15 mouse cellular contexts compared by ENCODE assay signal in genomic region chr1:42707611-42708130, GRCm38 (mm10). TPM values are rescaled to one million over a fixed set of nuclear protein-coding genes. Genes with fewer than 3 reads are reported as not detected.
A peak's percentile ranks its signal among the peaks of the same experiment; 100 is the strongest.
DNase-seq lines count a peak whose midpoint lies in the region; ATAC-seq and TF ChIP-seq lines count a peak whose summit lies in the region.
"Had no signal": no experiment of that assay in that cellular context is flagged by ENCODE, and none has a peak within 500 bp of the region (broad histone marks: within the 10 kb centered on the region; RNA-seq: fewer than 3 reads in every experiment).

No protein-coding gene starts in this region.

- DNase-seq in kidney, adult 2 months: peak; percentile 35
- DNase-seq in kidney, adult 8-10 months: no peak
- no peak for DNase-seq in forebrain, embryonic 10.5 days (ENCODE audit: extremely low spot score, low spot score)
- no peak for DNase-seq in left cerebral cortex, postnatal 10 days (ENCODE audit: extremely low spot score in 1 of 2, low spot score in 2 of 2)
- DNase-seq in frontal cortex, postnatal 10 days (ENCODE audit: low spot score in 2 of 2): no peak
- DNase-seq: B cell, adult 2 months; cerebellum, adult 11-12 months; heart, adult 2 months; heart, postnatal 10 days; kidney, adult 11 months; liver; right cerebral cortex, postnatal 4 days had no signal

- peaks cover 2% of the 10 kb centered on the region; the same call in 1 of the 2 replicates for H3K27me3 ChIP-seq in kidney, adult 2 months (replicated peaks; ENCODE audit: control insufficient read depth, insufficient read depth, low read length)
- peaks cover 99% of the 10 kb centered on the region for H3K27me3 ChIP-seq in forebrain, embryonic 10.5 days (ENCODE audit: poor library complexity, severe bottlenecking)
- H3K27me3 ChIP-seq in hindbrain, embryonic 13.5 days: peaks cover 29% of the 10 kb centered on the region; the same call in 1 of the 2 replicates
- H3K27me3 ChIP-seq in midbrain, embryonic 15.5 days (replicated peaks): no peaks in the 10 kb centered on the region

- H3K9me3 ChIP-seq in forebrain, embryonic 10.5 days: no peaks in the 10 kb centered on the region
- H3K9me3 ChIP-seq in hindbrain, embryonic 13.5 days: no peaks in the 10 kb centered on the region
- no peaks in the 10 kb centered on the region for H3K9me3 ChIP-seq in midbrain, embryonic 15.5 days

- peak overlapping the region; percentile 67 for H3K27ac ChIP-seq in kidney, adult 2 months (ENCODE audit: insufficient read depth, low read depth, low read length)
- H3K27ac ChIP-seq in forebrain, embryonic 10.5 days: peak overlapping the region; percentile 13; the same call in 1 of the 2 replicates
- peak overlapping the region; percentile 63 for H3K27ac ChIP-seq in hindbrain, embryonic 13.5 days
- H3K27ac ChIP-seq in midbrain, embryonic 15.5 days: peak overlapping the region; percentile 45; the same call in 1 of the 2 replicates
- H3K27ac ChIP-seq: heart, adult 2 months had no signal

- 10% methylated on average over 4 of the region's 4 CpGs for WGBS in kidney, adult 2 months
- 5% methylated on average over 4 of the region's 4 CpGs for WGBS in forebrain, embryonic 10.5 days
- WGBS in hindbrain, embryonic 13.5 days: 10% methylated on average over 4 of the region's 4 CpGs
- WGBS in midbrain, embryonic 15.5 days: 18% methylated on average over 4 of the region's 4 CpGs

- H3K4me1 ChIP-seq in kidney, adult 2 months (ENCODE audit: control insufficient read depth, insufficient read depth, low read length): peaks cover 6% of the 10 kb centered on the region
- H3K4me1 ChIP-seq in forebrain, embryonic 10.5 days: peaks cover 97% of the 10 kb centered on the region
- H3K4me1 ChIP-seq in hindbrain, embryonic 13.5 days (replicated peaks): peaks cover 88% of the 10 kb centered on the region
- H3K4me1 ChIP-seq in midbrain, embryonic 15.5 days: peaks cover 83% of the 10 kb centered on the region

- intact Hi-C loops in left cerebral cortex, postnatal 10 days (cut with DNase I): no loop called here

- ATAC-seq in hindbrain, embryonic 13.5 days (ENCODE audit: low FRiP score): no peak
- ATAC-seq in midbrain, embryonic 15.5 days (replicated peaks): no peak
- no peak for ATAC-seq in megakaryocyte-erythroid progenitor cell, adult 5-6 weeks (replicated peaks; ENCODE audit: low FRiP score, low TSS enrichment, poor library complexity, severe bottlenecking)

- H3K4me3 ChIP-seq in kidney, adult 2 months (ENCODE audit: insufficient read depth, low read depth, low read length): no peak overlapping the region
- H3K4me3 ChIP-seq in forebrain, embryonic 10.5 days: peak overlapping the region; percentile 61; the same call in 1 of the 2 replicates
- no peak overlapping the region for H3K4me3 ChIP-seq in hindbrain, embryonic 13.5 days
- no peak overlapping the region for H3K4me3 ChIP-seq in midbrain, embryonic 15.5 days
- H3K4me3 ChIP-seq: heart, adult 2 months had no signal

- no peak for TF ChIP-seq POLR2A in kidney, adult 2 months (IDR thresholded peaks at IDR 0.05; ENCODE audit: low read depth, low read length)

- no peaks in the 10 kb centered on the region for H3K36me3 ChIP-seq in kidney, adult 2 months (ENCODE audit: control insufficient read depth, insufficient read depth, low read length)
- peaks cover 24% of the 10 kb centered on the region; the same call in 1 of the 2 replicates for H3K36me3 ChIP-seq in forebrain, embryonic 10.5 days (replicated peaks)
- no peaks in the 10 kb centered on the region for H3K36me3 ChIP-seq in hindbrain, embryonic 13.5 days
- no peaks in the 10 kb centered on the region for H3K36me3 ChIP-seq in midbrain, embryonic 15.5 days (replicated peaks)

- TF ChIP-seq CTCF in kidney, adult 2 months (conservative IDR thresholded peaks at IDR 0.05; ENCODE audit: insufficient read depth, insufficient read length, low read depth, low read length): no peak

- H3K4me2 ChIP-seq in hindbrain, embryonic 13.5 days: peak overlapping the region; percentile 83
- H3K4me2 ChIP-seq in midbrain, embryonic 15.5 days: peak overlapping the region; percentile 69

- H3K9ac ChIP-seq in hindbrain, embryonic 13.5 days: peak overlapping the region; percentile 30; the same call in 1 of the 2 replicates
- no peak overlapping the region for H3K9ac ChIP-seq in midbrain, embryonic 15.5 days

RNA-seq across cellular contexts. Expression of gene Pou3f3, which starts 12.1 kb away (rescaled TPM):
- polyA plus RNA-seq in kidney, adult 2 months (2012; rRNA removed): 14.4 and 18.0 TPM in 2 replicates
- polyA plus RNA-seq in forebrain, embryonic 10.5 days (2016; fragmentation: Nextera tagmentation; extraction: Ambion mirVana): 13.4 and 14.4 TPM in 2 replicates
- 17.4 and 18.2 TPM in 2 replicates for polyA plus RNA-seq in hindbrain, embryonic 13.5 days (2015; fragmentation: Nextera tagmentation; extraction: Ambion mirVana)
- polyA plus RNA-seq in midbrain, embryonic 15.5 days (2015; fragmentation: Nextera tagmentation; extraction: Ambion mirVana): 19.0 and 21.3 TPM in 2 replicates
- total RNA-seq in left cerebral cortex, postnatal 10 days (2021): 10 to 100 TPM; 57.3 to 66.7 TPM
- not detected in 2 replicates for total RNA-seq in megakaryocyte-erythroid progenitor cell, adult 5-6 weeks (2014; fragmentation: Nextera tagmentation)
- not detected in 2 replicates for total RNA-seq in megakaryocyte-erythroid progenitor cell, adult 5-6 weeks (2017)
- total RNA-seq: heart, adult 2 months; heart, postnatal 10 days had no signal
- polyA plus RNA-seq: heart, adult 2 months had no signal

Comparison
In these comparisons a context has a peak if more than half of its experiments do, and no peak if none do; other contexts are left out.
1. H3K27ac ChIP-seq: peak in every context shown above with its lines; median percentile 67 in kidney, adult 2 months; 63 in hindbrain, embryonic 13.5 days; 45 in midbrain, embryonic 15.5 days; 13 in forebrain, embryonic 10.5 days.